Mouse (Mus musculus) heart, embryonic 14.5 days (tissue): ENCODE measurements around the gene Kcnab1. TPM values are rescaled to one million over a fixed set of nuclear protein-coding genes. Genes with fewer than 3 reads are reported as not detected.

ENCODE experiments used
- ATAC-seq: fragments of 200-750 bp; cut with Nextera tagmentation; 2 replicates; pipeline ENCODE4 v1.8.0; 2017; ENCODE audit warnings: low read depth, moderate TSS enrichment; ENCODE audit not compliant: insufficient number of reproducible peaks, insufficient read depth, low FRiP score
- H3K27ac ChIP-seq, 2 experiments: fragments of 200-500 bp in 1 of 2; fragments of 300-500 bp in 1 of 2; sonication (generic) in 1 of 2; replicated peaks in 1 of 2; 2 replicates each; pipeline ENCODE4 v1.5.1; 2012 to 2014; ENCODE audit warnings: low read depth in 2 of 2, low read length in 2 of 2, control low read depth in 1 of 2, mild to moderate bottlenecking in 1 of 2, mixed read lengths in 1 of 2; ENCODE audit not compliant: control insufficient read depth in 1 of 2, insufficient read depth in 1 of 2
- H3K27me3 ChIP-seq: fragments of 300-500 bp; sonication (generic); 2 replicates; pipeline ENCODE4 v1.6.1; 2014; ENCODE audit warnings: mild to moderate bottlenecking, low read length, control low read depth; ENCODE audit not compliant: control insufficient read depth, insufficient read depth
- H3K36me3 ChIP-seq: fragments of 300-500 bp; sonication (generic); 2 replicates; pipeline ENCODE4 v1.6.1; 2014; ENCODE audit warnings: mild to moderate bottlenecking, control low read depth, low read length, mixed read lengths; ENCODE audit not compliant: control insufficient read depth, insufficient read depth
- H3K4me1 ChIP-seq, 2 experiments: fragments of 200-500 bp in 1 of 2; fragments of 300-500 bp in 1 of 2; sonication (generic) in 1 of 2; 2 replicates each; pipeline ENCODE4 v1.6.1; 2012 to 2014; ENCODE audit warnings: low read length in 2 of 2, control low read depth in 1 of 2, mixed read lengths in 1 of 2; ENCODE audit not compliant: control insufficient read depth in 2 of 2, insufficient read depth in 2 of 2
- H3K4me2 ChIP-seq: fragments of 300-500 bp; sonication (generic); 2 replicates; pipeline ENCODE4 v1.6.1; 2014; ENCODE audit warnings: mild to moderate bottlenecking, low read length
- H3K4me3 ChIP-seq, 2 experiments: fragments of 200-500 bp in 1 of 2; fragments of 300-500 bp in 1 of 2; sonication (generic) in 1 of 2; 2 replicates each; pipeline ENCODE4 v1.5.1; 2012 to 2014; ENCODE audit warnings: low read length in 2 of 2, mild to moderate bottlenecking in 2 of 2, control low read depth in 1 of 2, low read depth in 1 of 2, moderate library complexity in 1 of 2; ENCODE audit not compliant: control insufficient read depth in 1 of 2, insufficient read depth in 1 of 2
- H3K9ac ChIP-seq: fragments of 300-500 bp; sonication (generic); 2 replicates; pipeline ENCODE4 v1.6.1; 2014; ENCODE audit warnings: mild to moderate bottlenecking, low read length
- H3K9me3 ChIP-seq: fragments of 300-500 bp; sonication (generic); 2 replicates; pipeline ENCODE4 v1.6.1; 2016; ENCODE audit warnings: low read length, control low read depth; ENCODE audit not compliant: control insufficient read depth
- WGBS: fragments of 180-500 bp; shearing (Covaris S2); extraction: QIAGEN DNeasy Blood & Tissue Kit; methylation state at CpG from one replicate; pipeline ENCODE4 v1.1.7; 2014; 5-methylcytosine and 5-hydroxymethylcytosine counted together
- polyA plus RNA-seq: library from polyadenylated mRNA; unstranded; fragments of >200 nt; fragmentation: Nextera tagmentation; extraction: Ambion mirVana; gene quantifications from 2 replicates; pipeline ENCODE4 v1.2.1, GENCODE M21; 2014

Kcnab1 gene
- polyA plus RNA-seq, 1 experiment from 2014 or later = 2.8 TPM

DNA sequence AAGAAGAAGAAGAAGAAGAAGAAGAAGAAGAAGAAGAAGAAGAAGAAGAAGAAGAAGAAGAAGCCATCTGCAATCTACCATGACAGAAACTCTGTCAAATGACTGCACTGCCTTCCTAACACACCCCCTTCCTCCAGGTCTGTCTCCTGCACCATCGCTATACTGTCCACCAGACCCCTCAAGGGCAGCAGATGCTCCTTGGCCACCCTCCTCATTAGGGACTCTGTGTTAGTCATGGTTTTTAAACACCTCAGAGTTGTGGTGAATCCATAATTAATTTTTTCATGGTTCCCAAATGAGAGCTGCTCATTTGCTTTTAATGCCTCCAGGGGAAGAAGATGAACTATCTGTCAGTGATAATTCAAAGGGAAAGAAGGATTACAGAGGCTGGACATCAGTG is 121.8 kb downstream of the Kcnab1 start:
- Histone ChIP-seq H3K27me3 (no peaks in the 10 kb centered on the region), H3K4me3 (no peak overlapping the region), H3K4me1 (no peaks in the 10 kb centered on the region), H3K9me3 (peaks cover 6% of the 10 kb centered on the region; the same call in 1 of the 2 replicates), H3K4me2 (no peak overlapping the region), H3K27ac (no peak overlapping the region), H3K9ac (no peak overlapping the region), H3K36me3 (no peaks in the 10 kb centered on the region)
- WGBS = 77% methylated on average over 1 of the region's 1 CpGs
- ATAC-seq = no peak

DNA sequence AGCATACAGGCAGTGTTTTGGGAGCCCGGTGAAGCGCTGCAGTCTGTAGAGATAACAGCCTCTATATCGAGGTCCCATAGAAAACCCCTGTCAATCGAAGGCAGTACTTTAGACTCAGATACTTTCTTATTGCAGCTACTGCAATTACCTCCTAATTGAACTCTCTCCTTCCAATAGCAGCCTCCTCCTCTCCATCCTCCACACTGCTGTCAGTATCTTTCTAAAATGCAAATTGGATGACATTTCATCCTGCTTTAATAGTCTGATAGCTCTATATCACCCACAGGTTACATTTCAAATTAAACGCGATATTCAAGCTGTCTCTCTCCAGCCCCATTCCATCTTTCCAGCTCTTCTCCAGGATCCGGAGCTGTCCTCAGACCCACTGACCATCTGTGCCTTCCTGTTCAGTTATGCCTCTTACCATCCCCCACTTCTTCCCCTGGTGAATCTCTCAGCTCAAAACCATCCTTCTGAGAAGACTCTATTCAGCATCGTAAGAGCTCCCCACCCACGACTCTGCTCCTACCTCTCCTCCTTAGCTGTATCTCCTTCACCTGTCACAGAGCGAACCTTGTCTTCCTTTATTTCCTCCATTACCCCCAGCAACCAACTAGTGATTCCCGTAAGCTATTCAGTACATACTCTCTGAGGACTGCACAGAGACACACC is 122.4 kb downstream of the Kcnab1 start:
- Histone ChIP-seq H3K9me3 (peaks cover 8% of the 10 kb centered on the region; the same call in 1 of the 2 replicates), H3K27me3 (no peaks in the 10 kb centered on the region), H3K27ac (no peak overlapping the region), H3K9ac (no peak overlapping the region), H3K4me3 (no peak overlapping the region), H3K36me3 (no peaks in the 10 kb centered on the region), H3K4me2 (no peak overlapping the region), H3K4me1 (no peaks in the 10 kb centered on the region)
- no peak for ATAC-seq
- 66% methylated on average over 11 of the region's 11 CpGs for WGBS

DNA sequence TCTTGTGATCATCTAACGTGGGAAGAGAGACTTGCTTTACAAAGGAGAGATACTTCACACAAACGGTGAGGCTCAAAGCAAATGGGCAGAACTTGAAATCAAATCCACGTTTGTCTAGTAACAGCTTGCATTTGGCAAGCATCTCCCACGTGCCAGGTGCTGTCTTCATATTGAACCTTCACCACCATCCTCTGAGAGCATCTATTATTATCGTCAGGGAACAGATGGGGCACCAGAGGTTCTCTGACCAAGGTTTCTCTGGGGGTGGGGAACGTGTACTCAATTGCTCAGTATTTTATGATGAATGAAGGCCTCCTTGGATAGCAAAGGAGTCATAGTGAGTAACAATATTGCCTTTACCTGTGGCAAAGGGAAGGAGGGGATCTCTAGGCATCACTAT is 139.8 kb downstream of the Kcnab1 start:
- no peaks in the 10 kb centered on the region for H3K4me1 ChIP-seq
- no peaks in the 10 kb centered on the region for H3K36me3 ChIP-seq
- no peak overlapping the region for H3K9ac ChIP-seq
- 74% methylated on average over 6 of the region's 6 CpGs for WGBS
- no peak overlapping the region for H3K27ac ChIP-seq
- H3K27me3 ChIP-seq = no peaks in the 10 kb centered on the region
- H3K9me3 ChIP-seq = no peaks in the 10 kb centered on the region
- no peak for ATAC-seq
- H3K4me3 ChIP-seq = no peak overlapping the region
- H3K4me2 ChIP-seq = no peak overlapping the region

DNA sequence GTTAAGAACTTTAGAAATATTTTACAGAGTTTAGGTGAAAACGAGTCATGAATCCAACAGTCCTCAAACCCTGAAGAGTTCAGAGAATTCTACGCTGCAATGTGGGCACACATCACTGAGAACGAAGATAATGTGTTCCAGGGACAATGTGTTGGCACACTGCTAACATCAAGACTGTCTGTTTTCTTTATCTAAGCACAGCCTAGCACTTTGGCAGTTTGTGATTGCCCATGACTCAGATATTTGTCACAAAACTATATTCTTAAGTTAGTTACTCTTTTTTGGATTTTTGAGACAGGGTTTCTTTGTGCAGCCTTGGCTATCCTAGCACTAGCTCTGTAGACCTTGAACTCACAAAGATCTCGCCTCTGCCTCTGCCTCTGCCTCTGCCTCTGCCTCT is 151.3 kb downstream of the Kcnab1 start:
- 64% methylated on average over 4 of the region's 4 CpGs for WGBS
- peaks cover 2 to 9% of the 10 kb centered on the region in 2 experiments; a peak in 1 of 4 replicates for H3K4me1 ChIP-seq
- no peak for ATAC-seq
- H3K4me3 ChIP-seq = no peak overlapping the region
- no peak overlapping the region for H3K9ac ChIP-seq
- H3K9me3 ChIP-seq = no peaks in the 10 kb centered on the region
- no peak overlapping the region for H3K4me2 ChIP-seq
- no peaks in the 10 kb centered on the region for H3K27me3 ChIP-seq
- no peaks in the 10 kb centered on the region for H3K36me3 ChIP-seq
- no peak overlapping the region for H3K27ac ChIP-seq

DNA sequence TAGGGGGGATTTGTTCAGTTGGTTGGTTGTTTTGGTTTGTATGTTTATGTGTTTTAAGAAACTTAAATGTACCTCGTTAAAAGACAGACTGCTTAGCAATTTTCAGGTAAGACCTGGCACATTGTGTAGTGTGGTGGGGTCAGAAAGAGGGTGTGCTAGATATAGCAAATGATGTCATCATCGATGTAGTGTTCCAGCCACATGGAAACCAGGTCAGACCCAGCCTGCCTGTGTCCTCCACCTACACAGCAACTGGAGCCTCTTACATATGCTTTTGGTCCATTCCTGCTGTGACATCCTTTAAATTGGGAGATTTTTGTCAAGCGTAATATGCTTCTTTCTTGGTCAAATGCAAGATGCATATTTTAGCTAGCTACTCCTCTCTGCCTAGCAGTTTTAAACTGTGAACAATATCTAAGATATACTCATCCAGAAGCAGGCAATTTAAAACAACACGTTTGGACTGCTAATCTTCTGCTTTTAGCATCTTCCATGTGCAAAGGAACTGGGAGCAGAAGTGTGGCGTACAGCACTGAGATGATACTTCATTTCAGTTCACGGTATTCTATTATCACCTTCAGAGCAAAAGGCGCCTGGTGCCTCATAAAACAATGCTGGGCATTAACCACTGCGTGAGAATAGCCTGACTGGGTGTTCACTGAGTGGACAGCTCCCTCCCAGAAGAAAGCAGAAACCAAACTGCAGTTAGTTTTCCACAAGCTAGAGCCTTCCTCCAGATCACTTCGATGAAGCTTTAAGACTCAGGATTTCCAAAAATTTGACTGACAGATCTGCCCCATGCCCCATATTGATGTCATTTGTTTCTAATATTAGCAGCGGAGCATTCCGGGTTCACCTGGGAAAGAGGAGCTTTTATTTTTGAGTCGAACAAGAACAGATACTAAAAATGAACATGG is 153.6 kb downstream of the Kcnab1 start:
- WGBS = 47% methylated on average over 12 of the region's 12 CpGs
- H3K9me3 ChIP-seq = no peaks in the 10 kb centered on the region
- no peaks in the 10 kb centered on the region for H3K36me3 ChIP-seq
- no peak overlapping the region for H3K27ac ChIP-seq
- H3K4me2 ChIP-seq = peak overlapping the region; percentile 37
- H3K9ac ChIP-seq = no peak overlapping the region
- peaks cover 2 to 9% of the 10 kb centered on the region in 2 experiments; a peak in 1 of 4 replicates for H3K4me1 ChIP-seq
- no peak overlapping the region for H3K4me3 ChIP-seq
- no peak for ATAC-seq
- H3K27me3 ChIP-seq = no peaks in the 10 kb centered on the region

DNA sequence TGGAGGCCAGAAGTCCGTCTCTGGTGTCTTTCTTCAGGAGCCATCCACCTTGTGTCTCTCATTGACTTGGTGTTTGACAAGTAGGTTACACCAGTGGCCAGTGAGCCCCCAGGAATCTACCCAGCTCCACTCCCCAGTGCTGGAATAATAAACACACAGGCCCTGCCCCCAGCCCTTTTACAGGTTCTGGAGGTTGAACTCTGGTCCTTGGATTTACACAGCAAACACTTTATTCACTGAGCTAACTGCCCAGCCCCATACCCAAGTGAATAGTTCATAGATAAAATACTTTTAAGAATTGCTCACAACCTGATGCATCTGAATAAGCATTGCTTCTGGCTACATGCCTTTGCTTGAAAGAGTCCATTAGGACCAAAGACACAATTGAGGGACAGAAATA is 164.1 kb downstream of the Kcnab1 start:
- H3K4me1 ChIP-seq = no peaks in the 10 kb centered on the region
- WGBS = 80% methylated on average over 1 of the region's 1 CpGs
- no peaks in the 10 kb centered on the region for H3K27me3 ChIP-seq
- ATAC-seq = no peak
- H3K9me3 ChIP-seq = no peaks in the 10 kb centered on the region
- H3K4me2 ChIP-seq = no peak overlapping the region
- H3K9ac ChIP-seq = no peak overlapping the region
- H3K4me3 ChIP-seq = no peak overlapping the region
- no peak overlapping the region for H3K27ac ChIP-seq
- H3K36me3 ChIP-seq = no peaks in the 10 kb centered on the region

DNA sequence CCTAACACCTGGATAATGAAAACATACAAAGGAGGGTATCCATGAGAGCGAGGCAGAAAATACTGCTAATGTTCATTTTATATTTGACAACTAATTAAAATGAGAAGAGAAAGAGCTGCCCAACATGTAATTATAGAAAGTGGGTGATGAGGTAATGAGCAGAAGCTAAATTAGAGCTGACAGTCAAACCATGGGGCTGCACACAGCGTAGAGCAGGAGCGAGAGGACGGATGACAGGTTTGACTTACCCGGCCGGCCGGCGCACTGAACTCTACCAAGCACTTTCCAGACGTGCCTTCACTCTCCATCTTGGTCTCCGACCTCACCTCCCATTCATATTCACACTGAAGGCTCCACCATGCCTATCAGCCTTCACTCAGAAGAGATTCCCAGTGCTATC is 168.6 kb downstream of the Kcnab1 start:
- H3K9me3 ChIP-seq = no peaks in the 10 kb centered on the region
- no peaks in the 10 kb centered on the region for H3K36me3 ChIP-seq
- no peaks in the 10 kb centered on the region for H3K4me1 ChIP-seq
- no peaks in the 10 kb centered on the region for H3K27me3 ChIP-seq
- no peak overlapping the region for H3K27ac ChIP-seq
- H3K9ac ChIP-seq = no peak overlapping the region
- no peak overlapping the region for H3K4me3 ChIP-seq
- 89% methylated on average over 10 of the region's 10 CpGs for WGBS
- ATAC-seq = no peak
- no peak overlapping the region for H3K4me2 ChIP-seq
